Mouse (Mus musculus): ENCODE data around the gene Diablo. TPM values are rescaled to one million over a fixed set of nuclear protein-coding genes. Genes with fewer than 3 reads are reported as not detected.

Diablo gene
- total RNA-seq, 2 experiments from 2014 or later: 27.9 to 29.0 TPM

- intact Hi-C loops (cut with DNase I): no loop called here
- no peak for DNase-seq (ENCODE audit: extremely low spot score in 1 of 2, low spot score in 2 of 2)
- no peak overlapping the region for H3K4me3 ChIP-seq
- H3K27ac ChIP-seq: no peak overlapping the region
- TF ChIP-seq CTCF (IDR thresholded peaks at IDR 0.05): no peak
Measured at GRCm38 (mm10) chr5:123489935-123490334, 34.0 kb downstream of the Diablo start.

DNA sequence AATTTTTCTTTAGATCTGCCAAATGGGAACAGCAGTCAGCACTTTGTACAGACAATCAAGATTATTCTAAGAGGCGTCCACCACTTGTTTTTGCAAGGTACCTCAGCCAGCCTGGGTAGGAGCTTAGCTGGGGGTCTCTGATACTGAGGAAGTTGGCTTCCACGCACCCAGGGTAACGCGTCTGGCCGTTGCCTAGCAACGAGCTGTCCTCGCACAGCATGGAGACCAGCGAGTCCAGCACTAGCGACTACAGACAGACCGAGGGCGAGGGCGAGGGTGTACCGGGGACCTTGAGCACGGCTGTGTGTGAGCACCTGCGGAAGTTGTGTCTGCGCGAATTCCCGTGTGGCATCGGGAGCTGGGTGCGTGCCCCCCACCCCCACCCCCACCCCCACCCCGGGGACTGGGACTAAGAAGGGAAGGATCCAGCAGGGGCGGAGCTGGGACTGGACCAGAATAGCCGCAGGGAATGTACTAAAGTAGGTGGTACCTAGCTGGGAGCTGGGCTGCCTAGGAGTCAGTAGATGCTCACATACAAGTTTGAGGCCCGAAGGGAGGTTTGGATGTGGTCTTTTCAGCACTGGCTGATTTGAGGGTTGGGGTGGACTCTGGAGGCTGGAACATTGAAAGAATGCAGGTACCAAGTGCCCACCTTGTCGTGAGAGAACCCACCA, 34.7 kb downstream of the Diablo start, which contains the start of the genes Lrrc43 and Il31:
TSS of gene Lrrc43 (plus strand) at position 194 of the 674 bp plus-strand sequence.
TSS of gene Il31 (minus strand) at position 378 of the 674 bp plus-strand sequence.
- intact Hi-C loops (cut with DNase I): no loop called here
- no peak for TF ChIP-seq CTCF (IDR thresholded peaks at IDR 0.05)
- no peak within 1 kb of the TSS for H3K27ac ChIP-seq
- DNase-seq (ENCODE audit: extremely low spot score in 1 of 2, low spot score in 2 of 2): no peak
- H3K4me3 ChIP-seq: 0 out of 2 replicates have a peak within 1 kb of the TSS, but pooled peaks have one; percentile 5

DNA sequence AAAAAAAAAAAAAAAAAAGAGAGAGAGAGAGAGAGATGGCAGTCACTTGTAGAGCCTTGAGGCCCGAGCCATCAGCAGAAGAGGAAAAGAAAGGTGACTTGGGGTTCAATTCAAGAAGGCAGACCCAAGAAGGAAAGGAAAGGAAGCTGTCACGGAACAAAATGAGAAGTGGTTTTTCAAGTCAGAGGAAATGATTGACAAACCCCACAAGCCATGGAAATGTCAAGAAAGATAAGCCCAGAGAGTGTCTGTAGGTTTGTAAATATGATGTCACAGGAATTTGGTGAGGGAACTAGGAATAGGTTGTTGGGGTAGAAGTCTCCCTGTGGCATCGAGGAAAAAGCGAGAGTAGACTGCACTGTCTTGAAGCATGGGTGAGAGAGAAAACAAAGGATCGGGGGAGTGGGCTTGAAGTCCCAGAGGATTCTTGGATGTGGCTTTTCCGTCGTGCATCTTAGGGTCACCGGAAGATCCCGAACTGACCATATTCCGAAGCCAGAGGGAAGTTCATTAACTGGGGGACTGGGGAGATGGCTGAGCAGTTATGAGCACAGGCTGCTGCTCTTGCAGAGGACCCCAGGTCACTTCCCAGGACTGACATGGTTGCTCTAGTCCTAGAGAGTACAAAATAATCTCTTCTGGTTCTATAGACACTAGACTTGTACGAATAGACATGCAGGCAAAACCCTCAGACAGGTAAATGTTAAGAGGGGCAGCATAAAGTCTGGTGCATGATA, 36.1 kb downstream of the Diablo start:
- no peak for TF ChIP-seq CTCF (IDR thresholded peaks at IDR 0.05)
- H3K27ac ChIP-seq: no peak overlapping the region
- no peak overlapping the region for H3K4me3 ChIP-seq
- DNase-seq (ENCODE audit: extremely low spot score in 1 of 2, low spot score in 2 of 2): no peak
- intact Hi-C loops (cut with DNase I): no loop called here

- Histone ChIP-seq H3K27ac (no peak overlapping the region), H3K4me3 (no peak overlapping the region)
- no peak for TF ChIP-seq CTCF (IDR thresholded peaks at IDR 0.05)
- no peak for DNase-seq (ENCODE audit: extremely low spot score in 1 of 2, low spot score in 2 of 2)
- intact Hi-C loops (cut with DNase I): no loop called here
Measured at GRCm38 (mm10) chr5:123473817-123474216, 50.2 kb downstream of the Diablo start.

DNA sequence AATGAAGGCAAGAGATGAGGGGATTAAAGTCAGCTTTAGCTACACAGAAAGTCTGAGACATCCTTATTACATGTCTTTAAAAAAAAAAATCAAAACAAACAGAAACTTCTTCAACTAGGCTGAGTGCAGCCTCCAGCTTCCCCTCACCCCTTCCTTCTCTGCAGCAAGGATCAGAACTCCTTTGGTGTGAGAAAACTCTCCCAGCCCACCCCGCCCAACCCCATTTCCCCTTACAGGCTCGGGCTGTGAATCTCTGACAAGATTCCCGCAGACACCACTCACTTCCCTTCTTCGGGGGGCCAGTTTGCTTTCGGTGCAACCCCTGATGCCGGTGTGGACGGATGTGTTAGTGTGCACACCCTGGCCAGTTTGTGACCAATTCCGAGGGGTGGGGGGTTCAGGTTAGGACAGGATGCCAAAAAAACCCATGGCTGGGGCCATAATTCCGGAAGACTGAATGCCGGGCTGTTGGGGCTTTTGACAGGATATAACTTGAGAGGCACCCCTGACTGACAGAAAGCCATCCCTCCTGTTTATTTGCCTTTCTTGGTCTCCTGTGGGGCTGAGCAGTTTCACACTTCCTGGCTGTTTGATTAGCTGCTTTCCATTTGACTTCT, 53.1 kb downstream of the Diablo start:
- no peak overlapping the region for H3K27ac ChIP-seq
- intact Hi-C loops (cut with DNase I): no loop called here
- TF ChIP-seq CTCF (IDR thresholded peaks at IDR 0.05): no peak
- no peak overlapping the region for H3K4me3 ChIP-seq
- DNase-seq (ENCODE audit: extremely low spot score in 1 of 2, low spot score in 2 of 2): no peak

DNA sequence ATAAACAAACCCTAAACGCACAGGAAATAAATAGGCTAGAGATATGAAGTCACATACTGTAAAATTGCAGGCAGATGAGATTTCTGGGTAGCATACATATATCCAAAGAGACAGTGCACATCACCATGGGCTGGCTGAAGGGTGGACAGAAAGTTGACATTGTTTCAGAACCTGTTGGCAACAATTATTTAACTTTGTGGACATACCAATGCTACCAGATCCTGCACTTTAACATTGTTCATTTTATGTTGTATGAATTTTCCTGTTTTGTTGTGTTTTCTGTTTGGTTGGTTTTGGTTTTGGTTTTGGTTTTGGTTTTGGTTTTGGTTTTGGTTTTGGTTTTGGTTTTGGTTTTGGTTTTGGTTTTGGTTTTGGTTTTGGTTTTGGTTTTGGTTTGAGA, 59.3 kb downstream of the Diablo start:
- TF ChIP-seq CTCF (IDR thresholded peaks at IDR 0.05): no peak
- no peak for DNase-seq (ENCODE audit: extremely low spot score in 1 of 2, low spot score in 2 of 2)
- H3K27ac ChIP-seq: no peak overlapping the region
- intact Hi-C loops (cut with DNase I): no loop called here
- no peak overlapping the region for H3K4me3 ChIP-seq

DNA sequence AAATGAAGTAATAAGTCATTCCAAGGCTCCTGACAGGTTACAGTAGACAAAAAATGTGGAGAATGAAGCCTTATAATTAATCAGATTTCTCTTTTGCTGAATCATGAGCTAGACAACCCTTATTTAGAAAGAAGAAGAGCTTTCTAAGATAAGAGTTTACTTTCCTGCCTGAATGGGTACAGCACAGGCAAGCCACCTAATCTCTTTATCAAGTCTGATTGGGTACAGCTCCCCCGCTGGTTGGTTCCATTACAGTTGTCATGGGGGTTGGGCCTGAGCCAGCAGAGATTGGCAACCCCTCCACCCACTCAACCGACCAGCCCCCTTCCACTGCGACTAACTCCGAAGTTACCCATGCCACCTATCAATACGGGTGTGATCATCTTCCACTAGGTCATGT, 62.6 kb downstream of the Diablo start:
- Histone ChIP-seq H3K27ac (no peak overlapping the region), H3K4me3 (no peak overlapping the region)
- DNase-seq (ENCODE audit: extremely low spot score in 1 of 2, low spot score in 2 of 2): no peak
- TF ChIP-seq CTCF (IDR thresholded peaks at IDR 0.05): no peak
- intact Hi-C loops (cut with DNase I): no loop called here

Small RNA genes within 50 kb of the gene (microRNA-seq; reads per million reads assigned to microRNA genes)
- 0.48 to 1.5 reads per million in 2 experiments for gene Mir7647

Other genes with a start within 250 kb of the Diablo start
- 10 to 100 TPM; 65.4 to 68.2 TPM for gene Bcl7a, start 180.3 kb downstream of the Diablo start, total RNA-seq (2021)
- 10 to 100 TPM; 20.5 to 20.8 TPM for gene Mlxip, start 129.4 kb downstream of the Diablo start, total RNA-seq (2021)
- gene Lrrc43, start 34.9 kb downstream of the Diablo start, total RNA-seq (2021): under 1 TPM; 0.49 to 0.61 TPM
- gene Il31, start 34.7 kb downstream of the Diablo start, total RNA-seq (2021): not detected
- gene B3gnt4, start 13.7 kb downstream of the Diablo start, total RNA-seq (2021): 1 to 10 TPM in 1 of 2 experiments, under 1 TPM in 1; 0.95 to 1.1 TPM
- 1 to 10 TPM; 7.0 to 7.7 TPM for gene Gm49027, start 1.3 kb upstream of the Diablo start, total RNA-seq (2021)
- gene Vps33a, start 48.9 kb upstream of the Diablo start, total RNA-seq (2021): 100 to 1,000 TPM in 1 of 2 experiments, 10 to 100 TPM in 1; 87.3 to 105 TPM
- 100 to 1,000 TPM; 139 TPM for gene Clip1, start 160.4 kb upstream of the Diablo start, total RNA-seq (2021)
- 10 to 100 TPM; 40.5 to 47.3 TPM for gene Zcchc8, start 196.9 kb upstream of the Diablo start, total RNA-seq (2021)
- gene Rsrc2, start 225.2 kb upstream of the Diablo start, total RNA-seq (2021): 10 to 100 TPM; 84.2 to 84.8 TPM
- gene Kntc1, start 225.5 kb upstream of the Diablo start, total RNA-seq (2021): 1 to 10 TPM in 1 of 2 experiments, under 1 TPM in 1; 0.68 to 1.1 TPM